Mouse (Mus musculus) left cerebral cortex, postnatal 36 days (tissue): ENCODE data around the gene Cd83. TPM values are rescaled to one million over a fixed set of nuclear protein-coding genes. Genes with fewer than 3 reads are reported as not detected.
A peak's percentile ranks its signal among the peaks of the same experiment; 100 is the strongest.

Experiments
- DNase-seq, 2 experiments: peaks; one replicate each; pipeline ENCODE4 v3.0.0; 2021 to 2022; ENCODE audit warnings: low spot score in 2 of 2, mixed read lengths in 1 of 2
- intact Hi-C: fragments of 180-260 bp; cut with DNase I; formaldehyde crosslinking; loops from one replicate; pipeline ENCODE4 v1.15.1; 2025
- total RNA-seq, 2 experiments: library from RNA; stranded (reverse); gene quantifications; 2 replicates each; pipeline ENCODE4 v1.2.3; 2021

Gene Cd83
- total RNA-seq, 2 experiments from 2014 or later: 7.7 to 9.6 TPM

DNA sequence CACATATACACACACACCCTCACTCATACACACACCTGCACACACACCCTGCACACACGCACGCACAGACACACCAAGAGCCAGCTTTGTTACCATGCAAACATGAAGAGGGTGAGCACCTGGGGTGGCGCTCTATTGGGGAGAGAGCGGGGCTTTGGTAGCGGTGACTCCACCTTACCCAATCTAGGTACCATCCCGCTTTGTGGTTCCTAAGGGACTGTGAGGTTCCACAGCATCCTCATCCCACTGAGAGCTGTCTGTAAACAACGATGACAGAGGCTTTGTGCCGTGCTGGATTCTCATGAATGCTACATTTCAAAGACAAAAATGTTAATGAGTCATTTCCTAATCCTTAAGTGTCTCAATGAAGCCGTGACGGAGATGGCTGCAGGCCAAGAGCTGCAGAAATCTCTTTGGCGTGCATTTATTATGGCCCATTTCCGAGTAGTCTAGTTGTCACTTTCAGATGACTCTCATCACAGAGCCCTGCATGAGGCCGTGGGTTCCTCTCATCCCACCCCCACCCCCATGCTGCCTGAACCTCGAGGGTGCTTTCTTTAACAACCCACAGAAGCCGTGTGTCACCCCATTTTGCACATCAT lies 10.5 kb upstream of the Cd83 start:
- intact Hi-C loops: no loop called here
- peak; percentile 36 to 51 for DNase-seq

DNA sequence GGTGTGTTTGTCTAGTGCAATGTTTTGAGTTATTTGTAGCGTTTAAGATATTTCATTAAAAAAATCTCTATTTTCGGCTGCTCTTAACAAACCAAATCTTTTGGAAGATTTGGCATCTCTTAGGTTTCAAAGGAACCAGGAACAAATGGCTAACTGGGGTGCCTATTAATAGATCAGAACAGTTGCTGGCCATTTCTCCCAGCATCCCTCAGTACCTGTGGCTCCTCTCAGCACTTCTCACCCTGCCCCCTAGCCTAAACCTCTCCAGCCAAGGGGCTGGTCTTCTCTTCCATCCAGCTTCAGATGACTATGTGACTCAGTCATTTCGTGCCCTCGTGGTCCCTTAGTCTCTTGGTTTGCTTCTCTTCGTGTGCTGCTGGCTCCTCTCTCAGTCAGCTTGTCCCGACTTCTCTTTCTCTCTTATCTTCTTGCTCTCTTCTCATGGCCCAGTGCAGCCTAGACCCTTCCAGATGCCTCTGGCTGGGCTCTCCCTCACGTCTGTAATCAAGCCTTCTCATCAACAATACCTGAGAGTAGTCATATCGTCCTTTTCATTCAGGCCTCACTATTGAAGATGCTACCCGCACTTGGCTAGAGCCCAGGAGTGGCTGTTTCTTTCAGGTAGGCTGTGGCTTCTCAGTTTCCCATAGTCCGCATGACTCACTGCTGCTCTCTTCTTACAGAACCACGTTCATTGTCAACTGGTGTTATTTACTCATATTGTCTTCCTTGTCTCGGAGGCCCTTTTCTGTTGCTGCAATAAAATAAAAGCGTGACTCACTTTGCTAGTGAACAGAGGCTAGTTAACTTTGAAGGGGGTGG lies 9.8 kb upstream of the Cd83 start:
- no peak for DNase-seq
- intact Hi-C loops: no loop called here

DNA sequence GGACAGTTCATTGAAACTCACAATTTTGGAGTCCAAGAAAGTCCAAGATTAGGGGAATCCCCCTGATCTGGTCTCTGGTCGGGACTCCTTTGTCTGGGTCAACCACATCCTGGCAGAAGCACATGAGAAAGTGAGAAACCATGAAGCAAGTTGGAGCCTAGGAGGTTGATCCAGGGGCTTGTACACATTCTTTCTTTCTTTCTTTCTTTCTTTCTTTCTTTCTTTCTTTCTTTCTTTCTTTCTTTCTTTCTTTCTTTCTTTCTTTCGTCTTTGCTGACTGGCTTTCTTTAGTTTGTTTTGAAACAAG lies 9.2 kb upstream of the Cd83 start:
- no peak for DNase-seq
- intact Hi-C loops: no loop called here

DNA sequence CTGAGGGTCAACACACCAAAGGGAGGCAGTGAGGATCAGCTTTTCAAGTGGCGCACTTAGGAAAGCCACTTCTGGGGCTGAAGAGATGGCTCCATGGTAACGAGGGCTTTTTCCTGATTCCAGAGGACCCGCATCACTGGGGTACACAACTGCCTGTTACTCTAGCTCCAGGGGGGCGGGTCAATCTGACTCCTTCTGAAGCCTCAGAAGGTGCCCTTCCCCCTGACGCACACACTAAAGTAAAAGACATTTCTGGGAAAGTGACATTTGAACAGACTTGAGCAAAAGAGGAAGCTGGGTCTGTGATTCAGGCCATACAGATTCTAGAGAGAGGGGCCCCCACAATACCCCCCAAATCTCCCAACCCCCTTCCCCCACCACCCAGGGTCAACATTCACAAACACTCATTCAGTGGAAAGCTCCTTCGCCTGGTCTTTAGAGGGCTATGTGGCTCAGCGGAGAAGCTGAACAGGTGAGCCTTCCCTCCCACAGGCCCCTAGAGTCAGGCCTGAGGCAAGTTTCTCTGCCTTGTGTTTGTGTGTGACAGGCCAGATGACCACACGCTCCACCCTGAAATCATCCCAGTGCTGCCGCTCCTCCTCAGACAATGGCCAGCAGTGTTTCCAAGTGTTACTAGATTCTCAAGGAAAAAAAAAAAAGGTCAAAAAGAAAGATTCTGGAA lies 7.1 kb upstream of the Cd83 start:
- intact Hi-C loops: no loop called here
- no peak for DNase-seq

DNA sequence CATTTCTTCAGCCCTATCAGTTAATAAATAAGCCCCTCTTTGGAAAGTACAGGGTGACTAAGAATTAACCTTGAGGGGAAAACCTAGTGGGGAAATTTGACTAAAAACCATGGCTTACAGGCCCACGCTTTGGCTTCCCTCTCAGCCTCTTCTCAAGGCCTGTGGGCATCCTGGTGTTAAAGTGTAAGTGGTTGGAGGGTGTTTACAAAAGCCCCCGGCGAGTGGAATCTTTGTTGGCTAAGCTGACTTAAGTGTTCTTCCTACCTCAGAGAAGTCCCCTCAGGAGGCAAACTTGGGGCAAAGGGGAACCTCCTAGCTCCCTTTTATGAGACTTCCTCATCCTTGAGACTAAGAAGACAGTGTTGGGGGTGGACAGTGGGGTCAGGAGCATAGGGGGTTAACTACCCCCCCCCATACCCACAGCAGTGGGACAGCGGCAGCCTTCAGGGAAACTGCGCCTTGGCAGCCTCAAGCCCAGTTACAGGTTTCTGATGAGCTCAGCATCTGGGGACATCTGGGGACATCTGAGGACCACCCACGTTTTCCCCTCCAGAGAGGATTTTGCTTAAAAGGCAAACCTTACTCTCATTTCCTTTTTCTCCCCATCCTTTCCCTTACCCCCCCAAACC lies 6.4 kb upstream of the Cd83 start:
- intact Hi-C loops: no loop called here
- no peak for DNase-seq

DNA sequence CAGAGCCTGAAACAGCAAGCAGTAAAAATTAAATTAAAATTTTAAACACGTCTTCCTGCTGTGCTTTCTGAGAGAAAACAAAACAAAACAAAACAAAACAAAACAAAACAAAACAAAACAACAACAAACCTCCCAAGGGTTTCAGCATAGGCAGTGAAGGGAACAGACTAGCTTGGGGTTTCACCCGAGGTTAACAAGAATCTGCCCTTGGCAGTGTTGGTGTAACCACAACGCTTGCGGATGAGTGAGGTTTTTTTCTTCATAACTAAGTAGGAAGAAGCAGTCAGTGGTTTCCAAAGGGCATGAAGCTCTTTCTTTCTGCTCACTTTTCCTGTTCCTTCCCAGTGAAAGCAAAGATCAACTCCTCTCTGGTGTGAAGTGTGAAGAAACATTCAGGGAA lies 5.6 kb upstream of the Cd83 start:
- DNase-seq: no peak

DNA sequence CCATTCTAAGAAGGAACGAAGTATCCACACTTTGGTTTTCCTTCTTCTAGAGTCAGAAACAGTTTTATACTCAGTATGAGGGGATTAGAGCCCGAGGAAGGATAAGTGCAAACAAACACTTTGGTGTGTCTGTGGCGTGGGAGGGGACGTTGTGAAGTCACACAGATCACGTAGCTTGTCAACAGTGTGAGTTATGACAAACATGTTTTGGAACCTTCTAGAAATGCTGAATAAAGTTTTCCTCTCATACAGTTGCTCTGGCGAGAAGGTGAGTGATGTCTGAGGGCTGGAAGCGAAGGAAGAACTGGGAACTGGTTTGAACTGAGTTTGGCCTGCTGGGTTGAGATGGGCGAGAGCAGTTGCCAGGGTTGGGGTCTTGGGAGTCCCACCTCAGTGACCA lies 4.5 kb upstream of the Cd83 start:
- intact Hi-C loops: no loop called here

More for the DNA sequence above, 5.6 kb upstream of the Cd83 start:
- intact Hi-C loops: no loop called here

DNA sequence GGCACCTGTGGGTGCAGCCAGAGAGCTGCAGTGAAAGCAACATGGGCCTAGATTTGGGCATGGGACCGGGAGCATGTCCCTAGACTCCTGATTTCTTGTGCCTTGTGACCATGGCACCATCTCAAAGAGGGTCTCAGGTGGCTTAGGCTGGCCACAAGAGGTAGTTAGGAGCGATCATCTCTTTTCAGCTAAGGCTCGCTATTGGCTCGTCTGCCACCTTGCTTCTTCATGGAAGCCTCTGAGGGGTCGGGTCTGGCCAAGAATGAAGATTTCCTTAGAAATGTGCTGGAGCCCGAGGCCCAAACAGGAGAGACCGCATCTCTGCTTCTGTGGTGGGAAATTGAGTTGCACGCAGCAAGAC lies 1.1 kb downstream of the Cd83 start:
- DNase-seq: no peak
- intact Hi-C loops: no loop called here

More for the DNA sequence above, 4.5 kb upstream of the Cd83 start:
- DNase-seq: no peak

DNA sequence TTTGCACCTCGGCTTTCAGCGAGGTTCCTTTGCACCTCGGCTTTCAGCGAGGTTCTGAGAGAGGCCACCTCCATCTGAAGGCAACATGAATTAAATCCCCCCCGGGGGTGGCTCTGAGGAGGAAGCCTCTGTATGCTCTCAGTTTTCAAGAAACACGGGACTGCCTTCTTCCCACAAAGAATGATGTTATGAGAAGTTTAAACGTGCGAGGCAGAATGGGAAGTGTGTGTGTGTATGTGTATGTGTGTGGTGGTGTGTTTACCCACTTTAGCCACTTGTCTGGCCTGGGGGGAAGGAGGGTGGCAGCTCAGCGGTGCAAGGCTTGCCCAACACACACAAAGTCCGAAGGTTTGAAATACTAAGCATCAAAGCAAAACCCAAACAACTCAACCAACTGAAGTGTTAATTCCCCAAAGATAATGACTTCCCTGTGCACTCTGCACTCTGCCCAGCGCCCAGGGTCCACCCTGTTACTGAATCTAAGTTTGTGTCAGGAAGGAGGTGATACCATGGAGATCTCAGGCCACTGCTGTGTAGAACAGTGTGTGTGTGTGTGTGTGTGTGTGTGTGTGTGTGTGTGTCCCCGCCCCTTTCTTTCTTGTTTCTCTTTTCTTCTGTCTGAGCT lies 1.7 kb downstream of the Cd83 start:
- no peak for DNase-seq

DNA sequence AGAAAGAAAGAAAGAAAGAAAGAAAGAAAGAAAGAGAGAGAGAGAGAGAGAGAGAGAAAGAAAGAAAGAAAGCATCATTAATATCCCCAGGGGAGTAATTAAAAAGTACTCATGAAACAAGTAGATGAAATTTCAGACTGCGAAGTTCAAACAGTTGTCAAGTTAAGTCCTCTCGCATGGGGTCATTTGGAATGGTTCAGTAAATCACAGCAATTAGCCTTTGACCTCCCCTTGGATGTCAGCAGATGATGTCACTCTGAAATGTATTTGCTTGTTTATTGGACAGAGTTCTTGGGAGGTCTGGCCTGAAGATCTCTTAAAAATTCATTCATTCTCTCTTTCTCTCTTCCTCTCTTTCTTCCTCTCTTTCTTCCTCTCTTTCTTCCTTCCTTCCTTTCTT lies 2.7 kb downstream of the Cd83 start:
- intact Hi-C loops: no loop called here
- no peak for DNase-seq

More for the DNA sequence above, 1.7 kb downstream of the Cd83 start:
- intact Hi-C loops: no loop called here

DNA sequence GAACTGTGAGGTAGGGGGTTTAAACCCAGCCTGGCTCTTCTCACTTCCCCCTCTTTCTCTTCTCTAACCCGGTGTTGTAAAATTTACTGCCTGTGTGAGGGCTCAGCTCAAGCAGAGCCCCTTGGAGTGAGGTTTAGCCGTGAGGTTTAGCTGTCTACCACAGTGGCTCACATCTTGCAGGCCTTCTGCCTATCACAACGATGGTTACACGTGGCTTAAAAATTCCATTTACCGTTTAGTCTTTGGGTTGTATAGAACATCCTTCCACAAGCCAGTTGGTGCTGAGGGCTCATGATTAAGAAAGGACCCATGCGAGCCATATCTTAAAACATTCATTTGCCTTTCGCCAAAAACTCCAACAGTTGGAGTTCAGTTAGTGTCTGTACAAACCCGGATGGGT lies 3.5 kb downstream of the Cd83 start:
- intact Hi-C loops: no loop called here

DNA sequence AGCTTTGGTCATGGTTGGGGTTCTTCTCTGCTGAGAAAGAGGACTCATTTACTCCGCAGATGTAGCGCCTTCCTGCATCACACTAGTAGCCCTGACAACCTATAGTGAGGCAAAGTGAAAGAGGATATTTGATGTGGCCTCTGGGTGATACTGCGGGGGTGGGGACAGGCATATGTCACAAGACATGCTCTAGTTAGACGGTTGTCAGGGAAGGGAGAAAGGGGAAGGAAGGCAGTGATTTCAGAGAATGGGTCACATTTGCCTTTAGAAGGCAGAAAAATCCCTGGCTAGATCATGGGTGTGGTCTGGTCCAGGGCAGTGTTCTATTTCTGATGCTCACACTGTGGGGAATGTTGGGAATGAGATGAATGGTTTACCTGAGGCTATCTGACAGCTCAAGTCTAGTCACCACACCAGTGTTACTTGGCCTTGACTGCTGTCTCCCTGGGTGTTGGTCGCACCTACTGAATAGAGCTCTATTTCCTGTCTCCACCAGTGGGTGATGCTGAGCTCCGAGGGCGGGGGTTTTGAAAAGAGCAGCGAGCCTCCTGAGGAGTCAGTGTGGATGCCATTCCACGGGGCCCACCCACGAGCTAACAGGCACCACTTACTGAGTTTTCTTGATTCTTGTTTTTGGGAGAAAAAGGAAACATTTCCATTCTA lies 4.5 kb downstream of the Cd83 start:
- intact Hi-C loops: no loop called here
- no peak for DNase-seq

More for the DNA sequence above, 3.5 kb downstream of the Cd83 start:
- DNase-seq: no peak

DNA sequence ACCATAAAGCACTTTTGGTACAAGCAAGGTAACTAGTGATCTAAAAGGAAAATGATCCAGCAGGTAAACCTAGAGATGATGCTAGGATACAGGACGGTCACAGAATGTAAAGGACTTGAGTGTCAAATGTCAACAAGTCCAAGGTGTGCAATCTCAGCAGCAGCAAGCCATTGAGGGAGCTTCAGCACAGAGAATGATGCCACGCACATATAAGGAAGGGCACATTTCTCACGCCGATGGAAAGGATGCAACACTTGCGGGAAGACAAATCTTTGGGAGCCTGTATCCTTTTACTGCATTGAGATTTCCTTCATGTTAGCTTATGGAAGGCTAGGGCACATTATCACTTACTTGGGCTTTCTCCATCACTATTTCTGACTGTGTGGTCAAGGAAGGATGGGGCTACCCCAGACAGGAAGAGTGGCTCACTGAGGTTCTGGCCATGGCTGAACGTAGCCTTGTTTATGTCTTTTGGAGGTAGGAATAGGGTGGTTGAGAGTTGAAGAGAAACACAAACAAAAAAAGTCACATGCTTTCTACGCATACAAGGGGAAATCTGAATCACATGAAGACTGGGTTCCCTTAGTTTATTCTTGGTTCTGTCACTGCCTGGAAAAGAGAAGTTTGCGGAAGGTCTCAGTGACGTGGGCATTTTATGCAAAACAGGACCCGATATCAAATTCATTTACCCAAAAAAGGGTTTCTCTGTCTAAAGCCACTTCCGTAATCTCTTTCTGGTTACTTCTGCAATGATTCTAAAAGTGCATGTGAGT lies 5.8 kb downstream of the Cd83 start:
- DNase-seq: no peak
- intact Hi-C loops: loop anchor here (10.0 kb wide), 1 partner anchor 1184 kb away; no protein-coding TSS in a partner anchor

DNA sequence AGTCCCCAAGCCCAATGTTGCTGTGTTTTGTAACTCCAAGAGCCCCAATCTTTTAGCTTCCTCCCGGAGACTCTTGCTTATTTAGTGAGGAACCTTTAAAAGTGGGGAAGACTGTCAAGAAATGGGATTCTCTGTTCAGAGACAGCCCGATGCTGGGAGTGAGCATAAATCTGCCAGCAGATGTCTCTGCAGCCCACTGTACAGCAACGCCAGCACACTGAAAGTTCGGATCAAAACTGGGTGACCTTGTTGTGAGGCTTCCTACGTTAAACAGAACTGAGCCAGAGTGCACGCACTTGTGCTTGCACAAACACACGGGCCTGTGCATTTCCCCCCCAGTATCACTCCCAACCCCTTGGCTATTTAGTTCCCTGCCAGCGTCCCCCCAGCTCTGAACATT lies 10.8 kb downstream of the Cd83 start:
- intact Hi-C loops: loop anchor here (10.0 kb wide), 1 partner anchor 1179 kb away; no protein-coding TSS in a partner anchor
- DNase-seq: no peak

DNA sequence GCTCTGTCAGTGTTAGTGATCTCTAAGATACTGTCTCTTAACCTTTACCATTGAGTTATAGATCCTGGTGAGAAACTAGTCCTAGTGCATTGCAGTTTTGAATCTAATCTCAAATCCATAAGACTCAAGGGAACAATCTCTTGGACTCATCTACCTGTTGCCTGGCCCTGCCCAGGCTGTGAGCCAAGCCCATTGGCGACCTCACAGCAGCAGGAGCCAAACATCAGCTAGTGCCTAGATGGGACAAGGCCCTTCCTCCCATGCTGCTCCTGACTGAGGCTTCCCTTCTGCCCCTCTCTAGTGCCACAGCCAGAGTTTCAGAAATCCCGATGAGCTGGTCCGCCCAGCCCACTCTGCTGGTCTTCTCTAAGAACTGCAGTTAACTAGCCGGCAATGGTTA lies 14.1 kb downstream of the Cd83 start:
- DNase-seq: no peak

DNA sequence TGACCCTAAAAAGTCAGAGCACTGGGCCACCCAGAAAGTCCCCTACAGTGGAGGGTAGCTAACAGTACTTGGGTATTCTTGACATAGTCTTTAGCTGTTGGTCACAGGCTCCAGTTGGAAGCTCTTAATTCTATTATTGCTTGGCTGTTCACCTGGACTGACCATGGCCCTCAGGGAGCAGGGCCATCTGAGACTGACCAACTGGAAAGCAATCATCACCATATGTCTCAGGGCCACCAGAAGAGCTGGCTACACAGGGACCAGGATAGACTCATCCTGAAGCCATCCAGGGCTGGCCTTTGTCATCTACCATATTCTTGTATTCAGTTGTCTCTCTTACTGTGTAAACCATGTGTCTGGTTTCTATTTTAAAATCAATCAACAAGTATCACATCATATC lies 15.6 kb downstream of the Cd83 start:
- DNase-seq: no peak
- intact Hi-C loops: no loop called here

More for the DNA sequence above, 14.1 kb downstream of the Cd83 start:
- intact Hi-C loops: loop anchor here (10.0 kb wide), 1 partner anchor 1176 kb away; no protein-coding TSS in a partner anchor

DNA sequence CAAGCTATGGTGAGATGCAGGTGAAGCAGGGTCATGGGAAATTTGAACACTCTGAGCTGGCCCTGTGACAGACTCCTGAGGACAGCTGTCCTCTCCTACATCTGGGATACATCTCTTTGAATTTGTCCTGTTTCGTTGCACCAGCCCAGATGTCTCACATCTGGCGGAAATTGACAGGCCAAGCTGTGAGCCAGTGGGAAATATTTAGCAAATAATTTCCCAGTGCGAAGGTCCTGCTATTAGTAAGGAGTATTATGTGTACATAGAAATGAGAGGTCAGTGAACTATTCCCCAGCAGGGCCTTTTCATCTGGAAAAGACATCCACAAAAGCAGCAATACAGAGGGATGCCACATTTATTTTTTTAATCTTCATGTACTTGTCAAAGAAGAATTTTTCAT lies 17.4 kb downstream of the Cd83 start:
- DNase-seq: no peak
- intact Hi-C loops: no loop called here

DNA sequence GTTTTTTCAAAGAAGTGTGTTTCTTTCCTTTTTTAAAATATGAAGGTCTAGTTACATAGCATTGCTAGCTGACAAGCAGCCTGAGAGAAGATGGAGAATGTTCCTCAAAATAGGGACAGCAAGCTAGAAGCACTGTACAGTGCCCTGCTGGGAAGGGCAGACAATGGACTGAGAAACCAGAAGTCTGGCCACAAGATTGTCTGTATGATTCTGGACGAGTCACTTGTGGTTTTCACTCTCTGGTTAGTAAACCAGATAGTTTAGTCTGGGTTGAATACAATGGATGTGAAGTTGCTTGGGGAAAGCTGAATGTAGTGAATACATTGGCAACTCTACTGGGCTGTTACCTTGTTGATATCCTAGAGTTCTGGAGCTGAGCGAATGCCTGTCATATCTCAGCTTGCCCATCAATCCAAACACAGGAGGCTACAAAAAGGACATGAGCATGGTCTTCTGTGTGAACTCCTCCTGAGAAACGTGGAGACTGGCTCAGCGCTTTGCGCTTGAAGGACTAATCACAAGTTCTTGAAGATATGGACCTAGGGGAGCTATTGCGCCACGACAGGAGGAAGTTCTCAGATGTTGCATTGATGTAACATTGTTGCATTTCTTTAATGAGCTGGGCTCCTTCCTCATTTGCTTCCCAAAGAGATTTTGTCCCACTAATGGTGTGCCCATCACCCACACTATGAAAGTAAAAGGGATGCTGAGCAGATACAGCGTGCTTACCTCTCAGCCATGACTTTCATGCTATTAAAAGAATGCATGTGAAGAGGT lies 18.0 kb downstream of the Cd83 start:
- intact Hi-C loops: no loop called here
- DNase-seq: no peak
